Mouse (Mus musculus) gastrocnemius, postnatal 10 days (tissue): ENCODE measurements around the gene Esrp2. TPM values are rescaled to one million over a fixed set of nuclear protein-coding genes. Genes with fewer than 3 reads are reported as not detected.

Experiments
- DNase-seq: peaks from one replicate; pipeline ENCODE4 v3.0.0; 2021; ENCODE audit warnings: mixed read lengths
- long read RNA-seq, 2 experiments: library from polyadenylated mRNA; stranded (forward); transcript quantifications; one replicate each; pipeline ENCODE4 v2.0.0; 2021
- total RNA-seq, 2 experiments: library from RNA; stranded (reverse); gene quantifications; 2 replicates each; pipeline ENCODE4 v1.2.3; 2021

The Esrp2 gene
- total RNA-seq = under 1 TPM in 1 of 2 experiments, not detected in 1; 0.07 TPM
- long read RNA-seq, experiment 1 = 0 reads
- long read RNA-seq, experiment 2 = 0 reads

DNA sequence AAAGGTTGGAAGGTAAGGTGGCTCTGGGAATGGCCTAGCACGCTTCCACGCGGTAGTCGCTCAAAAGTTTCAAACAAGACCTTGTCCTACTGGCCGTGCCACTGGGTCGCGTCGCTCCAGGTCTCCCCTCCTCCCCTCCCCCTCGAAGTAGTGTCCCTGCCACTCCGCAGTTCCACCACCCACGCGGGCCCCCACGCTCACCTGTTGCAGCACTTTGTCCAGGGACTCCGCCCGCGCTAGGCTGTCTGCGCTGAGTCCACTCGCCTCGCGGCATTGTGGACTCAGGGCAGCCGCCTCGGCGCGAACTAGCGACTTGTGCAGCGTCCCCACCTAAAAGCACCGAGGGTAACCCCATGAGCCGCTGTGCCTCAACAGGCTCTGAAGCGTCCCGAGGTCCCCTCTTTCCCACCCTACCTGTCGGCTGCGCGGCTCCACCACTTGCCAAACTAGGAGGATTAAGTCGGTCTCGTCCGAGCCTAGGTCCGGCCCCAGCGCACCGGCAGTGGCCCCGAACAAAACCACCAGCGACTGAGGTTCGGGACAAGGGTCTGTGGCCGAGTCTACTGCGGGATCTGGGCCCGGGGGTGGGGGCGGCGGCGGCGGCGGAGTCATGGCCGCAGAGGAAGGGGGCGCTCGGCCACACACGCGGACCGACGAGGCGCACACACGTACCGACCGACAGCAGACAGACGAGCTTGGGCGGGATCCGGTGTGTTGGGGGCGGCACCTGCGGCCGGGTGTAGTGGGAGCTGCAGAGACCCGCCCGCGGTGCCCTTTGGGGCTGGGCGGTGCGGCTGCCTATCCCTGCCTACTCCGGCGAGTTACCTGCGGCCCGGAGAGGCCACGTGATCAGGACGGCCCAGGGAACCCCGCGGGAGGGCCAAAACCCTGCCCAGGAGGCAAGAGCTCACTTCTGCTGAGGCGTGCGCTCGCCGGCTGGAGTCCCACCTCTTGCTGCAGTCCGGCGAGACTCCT lies at the start of gene Esrp2:
TSS of gene Esrp2 (minus strand) at position 819 of the 975 bp plus-strand sequence.
- peak; percentile 37 for DNase-seq

DNA sequence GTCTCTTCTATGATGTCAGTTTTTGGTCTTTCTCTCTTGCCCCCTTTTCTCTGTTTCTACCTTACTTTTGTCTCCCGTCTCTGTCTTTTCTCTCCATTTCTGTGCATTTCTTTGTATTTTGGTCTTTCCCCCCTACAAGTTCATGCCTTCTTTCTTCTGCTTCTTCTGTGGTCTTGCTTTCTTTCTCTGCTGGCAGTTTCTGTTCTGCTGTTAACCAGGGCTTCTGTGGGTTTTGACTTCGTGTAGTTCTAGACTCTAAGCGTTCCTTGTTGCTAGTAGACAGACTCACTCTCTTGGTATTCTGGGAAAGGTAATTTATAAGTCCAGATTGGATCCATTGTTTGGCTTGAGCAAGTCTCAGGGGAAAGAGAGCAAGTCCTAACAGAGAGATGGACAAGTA lies 49.6 kb upstream of the Esrp2 start:
- DNase-seq = no peak

- DNase-seq = no peak
Measured at GRCm38 (mm10) chr8:106185628-106186270, 49.0 kb upstream of the Esrp2 start.

DNA sequence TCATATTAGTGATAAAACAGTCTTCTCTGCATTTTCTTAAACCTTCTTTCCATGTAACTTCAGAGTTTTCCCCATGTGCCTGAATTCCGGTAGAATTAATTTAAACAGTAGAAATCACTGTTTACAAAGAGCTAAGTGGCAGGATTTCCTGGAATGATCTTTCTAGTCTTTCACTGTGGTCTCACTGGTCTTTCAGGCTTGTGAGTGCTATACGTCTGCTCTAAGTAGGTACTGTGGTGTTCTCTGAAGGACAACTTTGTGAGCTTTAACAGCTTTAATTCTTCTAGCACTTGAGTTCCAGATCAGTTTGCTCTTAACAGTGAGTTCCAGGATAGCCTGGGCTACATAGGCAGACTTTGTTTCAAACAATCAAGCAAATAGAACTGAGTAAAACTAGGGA lies 41.7 kb upstream of the Esrp2 start:
- DNase-seq = no peak

DNA sequence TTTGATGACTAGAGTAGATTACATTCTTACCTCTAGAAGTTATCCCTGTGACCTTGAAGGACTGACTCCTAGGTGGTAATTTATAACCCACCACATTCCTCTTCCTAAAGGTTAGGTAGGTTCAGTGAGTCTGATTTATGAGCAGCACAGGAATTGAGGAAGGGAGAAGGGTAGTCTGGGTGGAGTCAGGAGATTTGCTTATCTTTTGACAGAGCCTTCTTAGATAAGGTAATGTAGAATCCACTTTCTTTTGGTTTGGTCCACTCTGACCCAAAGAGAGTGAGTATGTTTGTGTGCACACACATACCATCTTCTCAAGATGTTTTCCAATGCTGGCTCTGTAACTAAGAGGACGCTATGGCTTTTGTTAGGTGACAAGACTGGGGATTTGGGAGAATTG lies 40.8 kb upstream of the Esrp2 start:
- DNase-seq = no peak

GRCm38 (mm10) chr8:106176891-106177290 lies 40.1 kb upstream of the Esrp2 start:
- DNase-seq = no peak

GRCm38 (mm10) chr8:106173566-106173965 lies 36.8 kb upstream of the Esrp2 start:
- DNase-seq = no peak

GRCm38 (mm10) chr8:106169934-106170480 lies 33.2 kb upstream of the Esrp2 start:
- no peak for DNase-seq

DNA sequence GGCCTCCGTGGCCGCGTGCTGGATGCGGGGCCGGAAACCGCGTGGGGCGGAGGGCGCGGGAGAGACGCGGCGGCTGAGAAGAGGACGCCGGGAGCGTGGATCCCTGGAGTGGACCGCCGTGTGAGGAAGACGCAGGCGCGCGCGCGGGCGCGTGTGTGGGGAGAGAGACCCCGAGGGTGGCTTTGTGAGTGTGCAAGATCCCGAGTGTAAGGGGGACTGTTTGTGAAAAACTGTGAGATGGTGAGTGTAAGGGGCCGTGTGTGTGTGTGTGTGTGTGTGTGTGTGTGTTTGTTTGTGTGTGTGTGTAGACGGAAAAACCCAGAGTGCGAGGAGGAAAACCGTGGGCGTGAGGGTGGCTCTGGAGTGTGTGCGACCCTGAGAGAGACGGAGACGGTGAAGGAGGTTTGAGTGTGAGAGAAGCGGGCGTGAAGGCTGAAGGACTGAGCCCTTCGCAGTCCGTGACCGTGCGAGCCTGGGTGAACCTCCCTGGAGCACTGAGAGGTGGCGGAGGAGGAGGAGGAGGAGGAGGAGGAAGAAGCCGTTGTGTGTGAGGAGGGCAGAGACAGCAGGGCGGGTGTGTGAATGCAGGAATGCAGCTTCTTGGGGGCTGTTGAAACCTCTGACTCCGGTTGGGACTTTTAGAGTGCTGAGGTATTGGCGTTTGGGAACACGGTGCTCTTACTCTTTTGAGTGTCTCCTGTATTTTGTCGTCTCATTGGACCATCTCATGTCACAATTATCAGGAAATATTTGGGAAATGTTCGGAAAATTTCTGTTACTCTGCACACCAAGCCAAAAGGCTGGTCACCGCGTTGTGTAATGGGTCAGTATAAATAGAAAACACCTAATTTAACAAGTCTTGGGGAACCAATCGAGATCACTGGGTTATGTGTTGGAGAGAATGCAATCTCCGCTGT lies 32.5 kb upstream of the Esrp2 start:
- DNase-seq = peak; percentile 37

- peak; percentile 83 for DNase-seq
Measured at GRCm38 (mm10) chr8:106168356-106169016, 31.7 kb upstream of the Esrp2 start, which contains the start of gene Slc7a6. Gene Slc7a6 (plus strand): TSS chr8:106168857.

GRCm38 (mm10) chr8:106165460-106165859 lies 28.7 kb upstream of the Esrp2 start:
- DNase-seq = peak; percentile 69

DNA sequence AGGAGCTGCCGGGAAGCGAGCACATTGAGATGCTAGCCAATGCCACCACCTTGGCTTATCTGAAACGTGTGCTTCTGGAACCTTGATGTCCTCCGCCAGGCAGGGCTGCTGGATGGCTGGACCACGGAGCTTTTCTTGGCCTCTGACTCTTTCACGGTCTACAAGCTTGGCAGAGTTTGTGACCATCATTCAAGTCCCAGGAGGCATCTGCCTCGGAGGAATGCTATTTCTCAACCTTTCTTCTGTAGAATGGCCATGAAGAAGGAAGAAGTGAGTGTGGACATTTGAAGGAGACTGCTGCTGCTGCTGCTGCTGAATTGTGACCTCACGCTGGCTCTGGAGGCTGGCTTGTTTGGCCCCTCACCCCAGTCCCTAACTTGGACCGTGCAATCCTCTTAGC lies 26.5 kb upstream of the Esrp2 start:
- DNase-seq = no peak

DNA sequence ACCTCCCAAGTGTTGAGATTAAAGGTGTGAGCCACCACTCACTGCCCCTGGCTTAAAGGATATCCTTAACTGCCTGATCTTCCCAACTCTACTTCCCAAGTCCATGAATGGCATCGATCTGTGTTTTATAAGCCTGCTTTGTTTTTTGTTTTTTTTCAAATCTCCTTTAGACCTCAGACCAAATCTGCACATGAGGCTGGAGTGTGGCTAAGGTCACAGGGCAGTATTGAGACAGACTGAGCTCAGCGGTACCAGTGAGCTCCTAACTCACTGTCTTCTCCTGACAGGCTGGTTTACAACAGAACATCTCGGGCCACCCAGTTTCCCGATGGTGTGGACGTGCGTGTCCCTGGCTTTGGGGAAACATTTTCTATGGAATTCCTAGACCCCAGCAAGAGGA lies 23.1 kb upstream of the Esrp2 start:
- no peak for DNase-seq

DNA sequence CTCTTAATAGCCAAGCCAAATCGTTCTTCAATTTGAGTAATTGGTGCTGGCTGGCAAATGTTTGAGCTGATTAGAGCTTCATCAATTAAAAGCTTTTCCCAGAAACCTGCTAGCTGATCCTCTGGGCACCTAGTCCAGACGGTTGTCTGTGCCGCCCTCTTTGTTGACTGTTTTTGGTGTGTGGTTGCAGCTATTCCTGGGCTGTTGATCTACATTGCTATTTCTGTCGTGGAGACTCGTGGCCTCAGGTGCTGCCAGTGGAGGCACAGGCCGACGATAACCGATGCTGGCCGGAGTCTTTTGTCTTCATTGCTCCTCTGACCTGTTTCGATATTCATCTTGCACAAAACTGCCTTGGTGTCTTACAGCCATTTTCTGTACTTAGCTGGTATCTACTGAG lies 21.6 kb upstream of the Esrp2 start:
- DNase-seq = no peak

GRCm38 (mm10) chr8:106157419-106157818 lies 20.6 kb upstream of the Esrp2 start:
- DNase-seq = no peak

- DNase-seq = no peak
Measured at GRCm38 (mm10) chr8:106152876-106153275, 16.1 kb upstream of the Esrp2 start.

- no peak for DNase-seq
Measured at GRCm38 (mm10) chr8:106151041-106151440, 14.3 kb upstream of the Esrp2 start.

DNA sequence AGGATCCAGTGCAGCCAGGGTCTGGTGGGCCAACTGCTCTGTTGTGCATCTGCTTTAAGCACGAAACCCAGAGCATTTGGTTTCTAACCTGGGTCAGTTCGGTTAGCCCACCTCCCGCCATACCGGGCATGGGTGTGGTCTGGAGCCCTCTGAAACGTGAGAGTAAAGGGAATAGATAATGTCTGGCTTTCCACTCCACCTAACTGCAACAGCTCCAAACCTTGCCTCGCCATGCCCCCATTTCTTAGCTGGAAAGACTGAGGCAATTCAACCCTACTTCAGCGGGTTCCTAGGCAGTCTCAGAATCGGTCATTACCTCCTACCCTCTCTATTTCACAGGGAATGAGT lies 13.9 kb upstream of the Esrp2 start:
- DNase-seq = no peak

- peak; percentile 85 for DNase-seq
Measured at GRCm38 (mm10) chr8:106149801-106150652, 13.3 kb upstream of the Esrp2 start, which contains the start of gene Pla2g15. Gene Pla2g15 (plus strand): TSS chr8:106150399.

- DNase-seq = no peak
Measured at GRCm38 (mm10) chr8:106149025-106149424, 12.3 kb upstream of the Esrp2 start.
